Mouse (Mus musculus) forelimb bud, embryonic 11.5 days (tissue): ENCODE results near the gene Unc13a.

Source experiments
- DNase-seq: peaks from one replicate; pipeline ENCODE4 v3.0.0-alpha.2; 2012; ENCODE audit warnings: low read depth, low spot score

Gene Unc13a

GRCm38 (mm10) chr8:71687616-71688015 is 16.1 kb upstream of the Unc13a start:
- no peak for DNase-seq

GRCm38 (mm10) chr8:71686143-71686734 is 14.7 kb upstream of the Unc13a start:
- DNase-seq = no peak

GRCm38 (mm10) chr8:71685573-71685972 is 14.0 kb upstream of the Unc13a start:
- peak; percentile 38 for DNase-seq

GRCm38 (mm10) chr8:71684701-71685100 is 13.1 kb upstream of the Unc13a start:
- no peak for DNase-seq

GRCm38 (mm10) chr8:71682832-71683231 is 11.3 kb upstream of the Unc13a start:
- no peak for DNase-seq

GRCm38 (mm10) chr8:71681369-71681915 is 9.9 kb upstream of the Unc13a start:
- DNase-seq = no peak

- no peak for DNase-seq
Measured at GRCm38 (mm10) chr8:71680471-71680870, 8.9 kb upstream of the Unc13a start.

GRCm38 (mm10) chr8:71679550-71680168 is 8.1 kb upstream of the Unc13a start:
- no peak for DNase-seq

GRCm38 (mm10) chr8:71679116-71679515 is 7.6 kb upstream of the Unc13a start:
- DNase-seq = no peak

- no peak for DNase-seq
Measured at GRCm38 (mm10) chr8:71678216-71678615, 6.7 kb upstream of the Unc13a start.

- no peak for DNase-seq
Measured at GRCm38 (mm10) chr8:71677555-71677954, 6.0 kb upstream of the Unc13a start.

- DNase-seq = no peak
Measured at GRCm38 (mm10) chr8:71676803-71677202, 5.2 kb upstream of the Unc13a start.

- DNase-seq = peak; percentile 48
Measured at GRCm38 (mm10) chr8:71676020-71676741, 4.6 kb upstream of the Unc13a start, which contains the start of gene Jak3. Gene Jak3 (plus strand): TSS chr8:71676296.

- no peak for DNase-seq
Measured at GRCm38 (mm10) chr8:71675456-71676019, 4.0 kb upstream of the Unc13a start.

- no peak for DNase-seq
Measured at GRCm38 (mm10) chr8:71674071-71674470, 2.5 kb upstream of the Unc13a start.

GRCm38 (mm10) chr8:71672168-71672735 is 695 bp upstream of the Unc13a start:
- DNase-seq = no peak

GRCm38 (mm10) chr8:71670621-71671548 is 672 bp downstream of the Unc13a start:
- peak; percentile 60 for DNase-seq

GRCm38 (mm10) chr8:71670198-71670597 is 1.4 kb downstream of the Unc13a start:
- no peak for DNase-seq

GRCm38 (mm10) chr8:71668220-71668975 is 3.2 kb downstream of the Unc13a start:
- DNase-seq = no peak

GRCm38 (mm10) chr8:71667256-71667655 is 4.3 kb downstream of the Unc13a start:
- no peak for DNase-seq
